Mouse (Mus musculus) spleen, adult 2 months (tissue): ENCODE results near the gene Sod1. TPM values are rescaled to one million over a fixed set of nuclear protein-coding genes. Genes with fewer than 3 reads are reported as not detected.
"Not testable (repeated sequence)": the region's sequence is repeated elsewhere in the genome, so short reads cannot be mapped to it uniquely, and the experiment has no call there.

ENCODE experiments used
- DNase-seq, 2 experiments: peaks; one replicate each; pipeline versions ENCODE4 v3.0.0 to v3.0.0-alpha.2; 2012 to 2021; ENCODE audit warnings: low spot score in 2 of 2, low read depth in 1 of 2
- H3K27ac ChIP-seq: fragments of 200-500 bp; 2 replicates; pipeline ENCODE4 v1.5.1; 2012; ENCODE audit warnings: low read length, inconsistent platforms; ENCODE audit not compliant: insufficient read depth
- H3K27me3 ChIP-seq: fragments of 200-500 bp; 2 replicates; pipeline ENCODE4 v1.6.1; 2012; ENCODE audit warnings: mild to moderate bottlenecking, moderate library complexity, low read length, inconsistent platforms; ENCODE audit not compliant: control insufficient read depth, insufficient read depth
- H3K36me3 ChIP-seq: fragments of 200-500 bp; 2 replicates; pipeline ENCODE4 v1.6.1; 2012; ENCODE audit warnings: mild to moderate bottlenecking, low read length, inconsistent platforms; ENCODE audit not compliant: control insufficient read depth, insufficient read depth
- H3K4me1 ChIP-seq: fragments of 200-500 bp; 2 replicates; pipeline ENCODE4 v1.6.1; 2011; ENCODE audit warnings: inconsistent platforms; ENCODE audit not compliant: control insufficient read depth, insufficient read depth, insufficient read length
- H3K4me3 ChIP-seq: fragments of 200-500 bp; 2 replicates; pipeline ENCODE4 v1.5.1; 2011; ENCODE audit warnings: mild to moderate bottlenecking, inconsistent platforms; ENCODE audit not compliant: insufficient read depth, insufficient read length; ENCODE audit errors: extremely low read depth
- CTCF ChIP-seq: fragments of 200-500 bp; IDR thresholded peaks from 2 replicates; pipeline ENCODE4 v1.5.1; 2011; ENCODE audit warnings: mild to moderate bottlenecking, inconsistent platforms; ENCODE audit not compliant: insufficient read depth, insufficient read length, insufficient replicate concordance; ENCODE audit errors: extremely low read depth
- POLR2A ChIP-seq: fragments of 200-500 bp; IDR thresholded peaks from 2 replicates; pipeline ENCODE4 v1.6.1; 2011; ENCODE audit warnings: low read depth, low read length, inconsistent platforms
- WGBS: fragments of 180-500 bp; shearing (Covaris S2); methylation state at CpG from one replicate; pipeline ENCODE4 v1.1.7; 2018; 5-methylcytosine and 5-hydroxymethylcytosine counted together
- polyA plus RNA-seq: library from polyadenylated mRNA; depleted of rRNA; stranded (reverse); fragments of >200 nt; gene quantifications from 2 replicates; pipeline ENCODE4 v1.2.3, GENCODE M21; 2012

Gene Sod1
- polyA plus RNA-seq, 1 experiment: 153 TPM

DNA sequence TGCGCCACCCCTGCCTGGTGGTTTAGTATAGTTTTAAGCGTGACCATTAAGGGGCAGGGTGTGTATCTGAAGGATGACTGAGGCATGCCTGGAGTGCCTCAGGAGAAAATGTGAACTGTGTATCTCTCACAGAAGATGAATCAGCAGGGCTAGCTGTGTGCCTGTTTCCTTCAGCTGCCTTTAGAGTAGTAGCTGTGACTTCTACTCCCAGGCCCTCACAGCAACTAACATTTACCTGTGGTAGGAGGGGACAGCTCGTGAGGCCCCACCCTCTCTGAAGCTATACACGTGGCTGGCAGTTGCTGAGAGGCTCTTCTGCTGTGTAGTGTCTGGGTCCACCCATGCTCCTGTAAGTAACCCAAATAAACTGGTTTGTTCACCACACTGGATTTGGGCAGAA, 2.6 kb upstream of the Sod1 start:
- 0 out of 2 replicates have a peak, but pooled peaks cover 6% of the 10 kb centered on the region for H3K4me1 ChIP-seq
- H3K4me3 ChIP-seq: no peak overlapping the region
- H3K27me3 ChIP-seq: no peaks in the 10 kb centered on the region
- WGBS: 80% methylated on average over 4 of the region's 4 CpGs
- no peaks in the 10 kb centered on the region for H3K36me3 ChIP-seq
- DNase-seq: no peak
- no peak for TF ChIP-seq CTCF
- TF ChIP-seq POLR2A: no peak
- H3K27ac ChIP-seq: no peak overlapping the region

DNA sequence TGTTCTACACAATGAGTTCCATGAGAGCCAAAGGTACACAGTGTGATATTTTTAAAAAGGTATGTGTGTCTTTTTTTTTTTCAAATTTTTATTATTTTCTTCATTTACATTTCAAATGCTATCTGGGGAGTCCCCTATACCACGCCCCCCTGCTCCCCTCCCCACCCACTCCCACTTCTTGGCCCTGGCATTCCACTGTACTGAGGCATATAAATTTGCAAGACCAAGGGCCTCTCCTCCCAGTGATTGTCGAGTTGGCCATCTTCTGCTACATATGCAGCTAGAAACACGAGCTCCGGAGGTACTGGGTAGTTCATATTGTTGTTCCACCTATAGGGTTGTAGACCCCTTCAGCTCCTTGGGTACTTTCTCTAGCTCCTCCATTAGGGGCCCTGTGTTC, 1.1 kb upstream of the Sod1 start:
- WGBS: 75% methylated on average over 4 of the region's 4 CpGs
- not testable (repeated sequence) for H3K4me3 ChIP-seq, H3K27ac ChIP-seq, H3K36me3 ChIP-seq, DNase-seq, H3K4me1 ChIP-seq, H3K27me3 ChIP-seq

DNA sequence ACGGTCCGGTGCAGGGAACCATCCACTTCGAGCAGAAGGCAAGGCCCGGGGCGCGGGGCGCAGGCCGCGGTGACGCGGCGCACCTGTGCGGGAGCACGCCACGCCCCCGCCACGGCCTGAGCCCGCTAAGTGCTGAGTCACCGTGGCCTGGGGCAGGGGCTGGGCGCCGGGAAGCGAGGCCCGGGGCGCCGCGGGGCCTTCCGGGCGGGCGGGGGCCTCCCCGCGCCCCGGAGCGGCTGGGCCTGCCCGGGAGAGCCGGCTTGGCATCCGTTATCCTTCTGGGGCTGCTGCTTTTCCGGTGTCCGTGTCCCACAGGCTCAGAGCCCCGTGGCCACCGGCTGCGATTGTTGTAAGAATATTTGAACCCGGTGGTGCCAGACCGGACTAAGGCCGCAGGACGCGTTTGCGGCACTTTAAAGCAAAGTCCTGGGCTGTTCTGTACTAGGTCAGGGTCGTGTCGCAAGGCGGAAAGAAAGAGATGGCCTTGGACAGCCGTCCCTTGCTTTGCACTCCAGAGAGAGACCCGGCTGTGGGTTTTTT, 408 bp downstream of the Sod1 start:
- Histone ChIP-seq H3K27ac (peak overlapping the region; percentile 75), H3K4me1 (0 out of 2 replicates have a peak, but pooled peaks cover 6% of the 10 kb centered on the region)

DNA sequence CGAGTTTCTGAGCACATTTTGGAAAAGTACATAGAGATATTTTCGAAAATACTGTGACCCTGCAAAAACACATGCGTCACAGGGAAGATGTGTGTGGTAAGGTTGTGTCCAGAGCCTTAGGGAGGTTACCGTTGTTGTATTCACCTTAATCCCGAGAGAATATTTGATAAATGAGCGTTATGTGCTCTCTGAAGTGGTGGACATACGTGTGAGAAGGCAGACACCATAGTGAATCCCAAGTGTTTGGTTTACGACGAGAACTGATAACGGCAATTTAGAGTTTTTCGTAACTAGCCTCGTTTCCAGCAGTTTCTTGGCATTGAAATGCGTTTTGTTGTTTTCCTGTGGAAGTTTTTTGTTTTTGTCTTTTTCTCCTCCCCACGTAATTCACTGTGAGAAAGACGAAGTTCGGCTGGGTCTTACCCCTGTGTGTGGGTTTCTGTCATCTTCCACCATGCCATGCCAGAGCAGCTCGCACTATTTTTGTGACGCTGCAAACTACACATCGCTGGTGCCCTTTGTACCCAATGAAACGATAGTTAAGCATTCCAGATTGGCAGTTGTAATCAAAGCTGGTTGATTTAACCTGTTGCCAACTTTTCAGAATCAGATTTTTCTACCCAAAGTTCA, 1.0 kb downstream of the Sod1 start:
- peaks cover 9% of the 10 kb centered on the region for H3K36me3 ChIP-seq
- 0 out of 2 replicates have a peak, but pooled peaks cover 6% of the 10 kb centered on the region for H3K4me1 ChIP-seq
- H3K4me3 ChIP-seq: peak overlapping the region; percentile 72
- 2% methylated on average over 20 of the region's 20 CpGs for WGBS
- DNase-seq: no peak
- no peaks in the 10 kb centered on the region for H3K27me3 ChIP-seq
- H3K27ac ChIP-seq: peak overlapping the region; percentile 75; the same call in 1 of the 2 replicates
- TF ChIP-seq CTCF (no peak), POLR2A (no peak)

More for the DNA sequence above, 408 bp downstream of the Sod1 start:
- no peaks in the 10 kb centered on the region for H3K27me3 ChIP-seq
- peaks cover 6% of the 10 kb centered on the region for H3K36me3 ChIP-seq
- under 1% methylated on average over 50 of the region's 52 CpGs for WGBS
- H3K4me3 ChIP-seq: peak overlapping the region; percentile 72
- TF ChIP-seq POLR2A (no peak), CTCF (no peak)
- peak in 1 of 2 experiments; percentile 19 for DNase-seq

DNA sequence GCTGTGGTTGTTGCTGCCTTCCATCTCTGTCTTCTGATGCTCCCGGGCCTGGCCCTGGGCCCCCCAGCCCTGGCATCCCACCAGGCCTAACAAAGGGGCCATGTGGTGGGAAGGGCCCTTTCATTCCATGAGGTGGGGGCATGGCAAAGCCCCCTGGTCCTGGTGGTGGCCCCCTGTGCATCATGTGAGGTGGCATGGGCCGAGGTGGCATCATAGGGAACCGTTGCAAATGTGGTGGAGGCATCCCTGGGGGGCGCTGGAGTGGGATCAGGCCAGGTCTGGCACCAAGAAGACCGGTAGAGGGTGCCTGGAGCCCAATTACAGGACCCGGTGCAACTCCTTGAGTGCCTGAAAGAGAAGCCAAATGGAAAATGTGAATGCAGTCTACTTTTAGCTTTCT, 9.3 kb downstream of the Sod1 start:
- no peak for DNase-seq
- no peak for TF ChIP-seq CTCF
- no peak for TF ChIP-seq POLR2A
- Histone ChIP-seq H3K4me3 (no peak overlapping the region), H3K27me3 (no peaks in the 10 kb centered on the region), H3K36me3 (peaks cover 20% of the 10 kb centered on the region), H3K4me1 (no peaks in the 10 kb centered on the region), H3K27ac (no peak overlapping the region)
- 90% methylated on average over 6 of the region's 6 CpGs for WGBS

DNA sequence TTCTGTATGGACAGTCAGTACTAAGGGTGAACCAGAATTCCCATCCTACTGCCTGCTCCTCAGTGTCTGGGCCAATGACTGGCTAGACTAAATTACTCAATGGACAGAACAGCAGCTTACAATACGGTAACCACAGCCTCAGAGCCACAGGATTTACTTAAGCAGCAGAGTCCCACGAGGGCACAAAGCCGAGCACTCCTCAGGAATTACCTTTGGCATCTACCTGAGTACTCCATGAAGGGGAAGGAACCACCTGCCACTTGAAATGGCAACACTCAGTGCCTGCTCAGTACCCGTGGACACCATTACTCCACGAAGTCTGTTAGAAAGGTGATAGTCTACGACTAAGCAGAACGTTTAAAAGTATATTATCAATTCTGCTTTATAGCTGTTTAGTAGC, 10.7 kb downstream of the Sod1 start:
- Histone ChIP-seq H3K27ac (no peak overlapping the region), H3K27me3 (no peaks in the 10 kb centered on the region), H3K4me3 (no peak overlapping the region), H3K4me1 (no peaks in the 10 kb centered on the region), H3K36me3 (peaks cover 15% of the 10 kb centered on the region)
- no peak for TF ChIP-seq CTCF
- no peak for TF ChIP-seq POLR2A
- WGBS: 93% methylated on average over 7 of the region's 7 CpGs
- no peak for DNase-seq

DNA sequence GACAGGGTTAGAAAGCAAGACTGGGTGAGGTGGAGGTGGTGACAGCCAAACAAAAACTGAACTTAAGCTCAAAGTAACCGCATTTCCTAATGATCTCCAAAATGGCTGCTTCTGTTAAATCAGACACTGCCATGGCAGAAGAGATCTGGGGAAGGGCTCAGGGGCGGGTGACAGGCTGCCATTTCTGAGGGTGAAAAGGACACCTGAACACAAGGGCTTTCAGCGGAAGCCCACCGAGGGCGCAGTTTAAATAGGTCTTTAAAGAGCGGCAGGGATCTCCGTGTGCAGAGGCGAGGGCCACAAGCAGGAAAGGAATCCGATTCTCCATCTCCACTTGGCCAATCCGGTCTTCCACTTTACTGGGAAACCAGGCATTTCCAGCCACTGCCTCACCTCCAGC, 13.1 kb downstream of the Sod1 start:
- WGBS: 94% methylated on average over 10 of the region's 10 CpGs
- peaks cover 12% of the 10 kb centered on the region for H3K36me3 ChIP-seq

More for the DNA sequence above, 13.1 kb downstream of the Sod1 start:
- Histone ChIP-seq H3K27ac (no peak overlapping the region), H3K27me3 (no peaks in the 10 kb centered on the region), H3K4me1 (no peaks in the 10 kb centered on the region), H3K4me3 (no peak overlapping the region)
- TF ChIP-seq POLR2A: no peak
- TF ChIP-seq CTCF: no peak
- DNase-seq: no peak
